Mouse (Mus musculus) c-Kit-negative CD71-positive TER-119-positive erythroid progenitor cells, embryonic 14.5 days (primary cell): ENCODE measurements around the gene Usp33.

Experiments used
- DNase-seq: peaks from one replicate; pipeline ENCODE4 v3.0.0-alpha.2; 2013; ENCODE audit warnings: low read depth, low spot score

Usp33 gene

GRCm38 (mm10) chr3:152400875-152401274 lies 54.6 kb downstream of the Usp33 start:
- no peak for DNase-seq

- DNase-seq: no peak
These were observed 55.8 kb downstream of the Usp33 start for GRCm38 (mm10) chr3:152401964-152402670.

GRCm38 (mm10) chr3:152402671-152403066 lies 56.4 kb downstream of the Usp33 start:
- no peak for DNase-seq

GRCm38 (mm10) chr3:152403827-152404226 lies 57.5 kb downstream of the Usp33 start:
- no peak for DNase-seq

GRCm38 (mm10) chr3:152405420-152405819 lies 59.1 kb downstream of the Usp33 start:
- DNase-seq: no peak

- no peak for DNase-seq
These were observed 59.8 kb downstream of the Usp33 start for GRCm38 (mm10) chr3:152405978-152406640.

- DNase-seq: no peak
These were observed 64.8 kb downstream of the Usp33 start for GRCm38 (mm10) chr3:152410980-152411551.

- DNase-seq: no peak
These were observed 66.1 kb downstream of the Usp33 start for GRCm38 (mm10) chr3:152412362-152412761.

- no peak for DNase-seq
These were observed 82.6 kb downstream of the Usp33 start for GRCm38 (mm10) chr3:152428925-152429324.

- no peak for DNase-seq
These were observed 86.4 kb downstream of the Usp33 start for GRCm38 (mm10) chr3:152432677-152433076.

- DNase-seq: no peak
These were observed 89.3 kb downstream of the Usp33 start for GRCm38 (mm10) chr3:152435590-152435989.

- DNase-seq: no peak
These were observed 91.8 kb downstream of the Usp33 start for GRCm38 (mm10) chr3:152438068-152438467.

- DNase-seq: no peak
These were observed 96.5 kb downstream of the Usp33 start for GRCm38 (mm10) chr3:152442795-152443194.
